Mouse (Mus musculus) liver, adult 2 months (tissue): Measurements from ENCODE around the gene Vezf1.

Experiments
- CTCF ChIP-seq: fragments of 200-500 bp; IDR thresholded peaks from 2 replicates; pipeline ENCODE4 v1.5.1; 2011; ENCODE audit warnings: low read depth, low read length, control low read depth
- POLR2A ChIP-seq: fragments of 200-500 bp; IDR thresholded peaks from 2 replicates; pipeline ENCODE4 v1.6.1; 2011; ENCODE audit warnings: low read length, control low read depth; ENCODE audit not compliant: insufficient read depth; ENCODE audit errors: extremely low read depth

DNA sequence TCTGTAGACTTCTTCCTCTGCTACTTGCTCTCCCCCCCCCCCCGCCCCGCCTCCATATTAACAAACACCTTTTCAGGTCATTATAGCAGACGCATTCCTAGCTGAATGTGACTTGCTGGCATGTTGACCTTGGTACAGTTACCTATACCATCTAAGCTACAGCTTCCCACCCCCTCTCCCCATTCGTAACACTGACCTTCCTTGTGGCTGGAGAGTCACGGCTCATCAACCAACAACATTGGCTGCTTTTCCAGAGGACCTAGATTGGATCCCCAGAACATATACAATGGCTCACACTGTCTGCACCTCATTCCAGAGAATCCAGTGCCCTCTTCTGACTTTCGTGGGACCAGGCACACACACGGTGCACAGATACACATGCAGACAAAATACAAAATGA lies 57.4 kb downstream of the Vezf1 start:
- TF ChIP-seq CTCF, result no peak
- TF ChIP-seq POLR2A, result no peak
